Mouse (Mus musculus) urinary bladder, postnatal 36 days (tissue): ENCODE data around the gene Purb.
A peak's percentile ranks its signal among the peaks of the same experiment; 100 is the strongest.

Source experiments
- DNase-seq, 2 experiments: peaks; one replicate each; pipeline ENCODE4 v3.0.0; 2022; ENCODE audit warnings: low spot score in 2 of 2, mixed read lengths in 1 of 2

Gene Purb

GRCm38 (mm10) chr11:6475867-6476484 lies at the start of gene Purb:
Purb (minus strand) TSS chr11:6475917.
- DNase-seq = peak; percentile 88 to 90

GRCm38 (mm10) chr11:6525241-6525640 lies 49.5 kb upstream of the Purb start:
- no peak for DNase-seq

GRCm38 (mm10) chr11:6524880-6525238 lies 49.1 kb upstream of the Purb start:
- no peak for DNase-seq

GRCm38 (mm10) chr11:6524165-6524879 lies 48.6 kb upstream of the Purb start:
- no peak for DNase-seq

GRCm38 (mm10) chr11:6523662-6524088 lies 48.0 kb upstream of the Purb start:
- no peak for DNase-seq

GRCm38 (mm10) chr11:6522782-6523525 lies 47.2 kb upstream of the Purb start:
- no peak for DNase-seq

- no peak for DNase-seq
These were observed 44.9 kb upstream of the Purb start, which contains the start of gene Myo1g for GRCm38 (mm10) chr11:6520507-6521173. Myo1g (minus strand) TSS chr11:6520965.

- DNase-seq = no peak
These were observed 43.8 kb upstream of the Purb start for GRCm38 (mm10) chr11:6519491-6520033.

GRCm38 (mm10) chr11:6514837-6515236 lies 39.1 kb upstream of the Purb start:
- DNase-seq = no peak

- no peak for DNase-seq
These were observed 32.7 kb upstream of the Purb start for GRCm38 (mm10) chr11:6508269-6508876.

GRCm38 (mm10) chr11:6506516-6506915 lies 30.8 kb upstream of the Purb start:
- DNase-seq = peak in 1 of 2 experiments; percentile 60

GRCm38 (mm10) chr11:6504689-6505088 lies 29.0 kb upstream of the Purb start:
- peak; percentile 45 to 47 for DNase-seq

- DNase-seq = no peak
These were observed 28.5 kb upstream of the Purb start for GRCm38 (mm10) chr11:6504226-6504625.

GRCm38 (mm10) chr11:6502506-6502905 lies 26.8 kb upstream of the Purb start:
- DNase-seq = no peak

GRCm38 (mm10) chr11:6497311-6497948 lies 21.7 kb upstream of the Purb start:
- no peak for DNase-seq

GRCm38 (mm10) chr11:6489691-6490503 lies 14.2 kb upstream of the Purb start:
- DNase-seq = peak in 1 of 2 experiments; percentile 32

GRCm38 (mm10) chr11:6489257-6489656 lies 13.5 kb upstream of the Purb start:
- no peak for DNase-seq

- no peak for DNase-seq
These were observed 12.4 kb upstream of the Purb start for GRCm38 (mm10) chr11:6488041-6488684.

GRCm38 (mm10) chr11:6487496-6487895 lies 11.8 kb upstream of the Purb start:
- no peak for DNase-seq
